Mouse (Mus musculus): ENCODE data around the gene Wdfy3. TPM values are rescaled to one million over a fixed set of nuclear protein-coding genes. Genes with fewer than 3 reads are reported as not detected.

Gene Wdfy3
- polyA plus RNA-seq, 1 experiment from 2014 or later, result 14.3 TPM

GRCm38 (mm10) chr5:102003371-102003770 is 66.3 kb downstream of the Wdfy3 start:
- Histone ChIP-seq H3K27ac (ENCODE audit: low read depth, low read length) (no peak overlapping the region), H3K4me3 (ENCODE audit: low read depth, low read length) (no peak overlapping the region), H3K9ac (ENCODE audit: low read depth, low read length) (no peak overlapping the region), H3K4me1 (ENCODE audit: control insufficient read depth, insufficient read depth, low read length) (peaks cover 18% of the 10 kb centered on the region), H3K36me3 (ENCODE audit: control insufficient read depth, insufficient read depth, low read length) (no peaks in the 10 kb centered on the region), H3K4me2 (no peak overlapping the region), H3K27me3 (ENCODE audit: control insufficient read depth, insufficient read depth, low read length) (no peaks in the 10 kb centered on the region), H3K9me3 (replicated peaks; ENCODE audit: control insufficient read depth, low read length) (no peaks in the 10 kb centered on the region)
- ATAC-seq (replicated peaks; ENCODE audit: insufficient number of reproducible peaks, low FRiP score, low TSS enrichment), result no peak
- 63% methylated on average over 3 of the region's 3 CpGs for WGBS (ENCODE audit: insufficient replicate concordance)

GRCm38 (mm10) chr5:102001026-102001425 is 68.7 kb downstream of the Wdfy3 start:
- Histone ChIP-seq H3K4me1 (ENCODE audit: control insufficient read depth, insufficient read depth, low read length) (peaks cover 15% of the 10 kb centered on the region), H3K4me3 (ENCODE audit: low read depth, low read length) (no peak overlapping the region), H3K9ac (ENCODE audit: low read depth, low read length) (no peak overlapping the region), H3K36me3 (ENCODE audit: control insufficient read depth, insufficient read depth, low read length) (no peaks in the 10 kb centered on the region), H3K4me2 (no peak overlapping the region), H3K27me3 (ENCODE audit: control insufficient read depth, insufficient read depth, low read length) (no peaks in the 10 kb centered on the region), H3K9me3 (replicated peaks; ENCODE audit: control insufficient read depth, low read length) (no peaks in the 10 kb centered on the region), H3K27ac (ENCODE audit: low read depth, low read length) (no peak overlapping the region)
- WGBS (ENCODE audit: insufficient replicate concordance), result 71% methylated on average over 8 of the region's 8 CpGs
- no peak for ATAC-seq (replicated peaks; ENCODE audit: insufficient number of reproducible peaks, low FRiP score, low TSS enrichment)

DNA sequence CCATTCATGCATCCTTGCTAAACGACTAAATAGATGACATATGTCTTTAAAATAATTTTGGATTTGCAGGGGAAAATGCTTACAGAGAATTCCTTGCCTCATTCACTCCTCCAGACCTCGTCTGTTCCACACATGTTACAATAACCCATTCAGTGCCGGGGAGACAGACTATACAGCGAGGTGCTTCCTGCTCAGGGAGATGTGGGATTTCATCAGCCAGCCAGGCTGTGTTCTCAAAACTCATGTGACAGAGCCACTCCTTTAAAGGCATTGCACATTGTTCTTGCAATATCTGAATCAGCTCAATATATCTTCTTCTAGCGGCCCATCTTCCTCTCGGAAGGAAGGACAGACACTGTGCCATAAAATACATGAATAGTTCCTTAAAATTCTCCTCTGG is 70.8 kb downstream of the Wdfy3 start:
- no peak overlapping the region for H3K4me2 ChIP-seq
- H3K4me3 ChIP-seq (ENCODE audit: low read depth, low read length), result no peak overlapping the region
- no peak overlapping the region for H3K9ac ChIP-seq (ENCODE audit: low read depth, low read length)
- H3K9me3 ChIP-seq (replicated peaks; ENCODE audit: control insufficient read depth, low read length), result no peaks in the 10 kb centered on the region
- ATAC-seq (replicated peaks; ENCODE audit: insufficient number of reproducible peaks, low FRiP score, low TSS enrichment), result no peak
- 78% methylated on average over 6 of the region's 6 CpGs for WGBS (ENCODE audit: insufficient replicate concordance)
- H3K36me3 ChIP-seq (ENCODE audit: control insufficient read depth, insufficient read depth, low read length), result no peaks in the 10 kb centered on the region
- no peak overlapping the region for H3K27ac ChIP-seq (ENCODE audit: low read depth, low read length)
- H3K27me3 ChIP-seq (ENCODE audit: control insufficient read depth, insufficient read depth, low read length), result no peaks in the 10 kb centered on the region
- peaks cover 17% of the 10 kb centered on the region for H3K4me1 ChIP-seq (ENCODE audit: control insufficient read depth, insufficient read depth, low read length)

DNA sequence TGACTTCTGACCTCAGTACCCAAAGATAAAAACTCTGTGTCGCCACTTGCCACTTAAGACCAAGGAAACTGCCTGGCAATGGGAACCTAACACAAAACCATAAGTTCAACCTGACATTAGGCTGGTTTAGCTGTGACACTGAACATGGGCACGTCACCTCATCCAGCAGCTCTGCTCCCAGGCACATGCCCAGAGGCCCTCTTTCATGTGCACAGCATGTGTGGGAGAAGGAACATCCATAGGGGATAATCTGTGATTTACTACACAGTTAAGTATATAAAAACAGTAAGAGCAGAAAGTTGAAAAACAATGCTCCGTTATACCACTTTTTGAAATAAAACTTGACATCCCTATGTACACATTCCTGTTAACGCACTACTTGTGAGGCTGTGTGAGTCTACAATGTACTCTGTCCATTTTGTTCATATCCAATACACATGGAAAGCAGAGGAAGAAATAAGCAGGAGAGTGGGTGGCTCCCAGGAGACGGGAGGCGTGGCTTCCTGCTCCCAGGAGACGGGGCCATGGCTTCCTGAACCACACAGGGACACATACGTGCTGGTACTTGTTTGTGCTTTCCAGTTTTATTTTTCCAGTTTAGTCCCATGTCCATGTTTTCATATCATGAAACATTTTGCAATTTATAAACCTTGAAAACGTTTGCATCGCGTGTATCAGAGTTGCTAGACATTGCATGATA is 73.5 kb downstream of the Wdfy3 start:
- peaks cover 21% of the 10 kb centered on the region for H3K4me1 ChIP-seq (ENCODE audit: control insufficient read depth, insufficient read depth, low read length)
- no peak overlapping the region for H3K9ac ChIP-seq (ENCODE audit: low read depth, low read length)
- H3K4me3 ChIP-seq (ENCODE audit: low read depth, low read length), result no peak overlapping the region
- no peak overlapping the region for H3K4me2 ChIP-seq
- 86% methylated on average over 11 of the region's 11 CpGs for WGBS (ENCODE audit: insufficient replicate concordance)
- no peaks in the 10 kb centered on the region for H3K9me3 ChIP-seq (replicated peaks; ENCODE audit: control insufficient read depth, low read length)
- no peak overlapping the region for H3K27ac ChIP-seq (ENCODE audit: low read depth, low read length)
- no peaks in the 10 kb centered on the region for H3K36me3 ChIP-seq (ENCODE audit: control insufficient read depth, insufficient read depth, low read length)
- no peak for ATAC-seq (replicated peaks; ENCODE audit: insufficient number of reproducible peaks, low FRiP score, low TSS enrichment)
- H3K27me3 ChIP-seq (ENCODE audit: control insufficient read depth, insufficient read depth, low read length), result no peaks in the 10 kb centered on the region

DNA sequence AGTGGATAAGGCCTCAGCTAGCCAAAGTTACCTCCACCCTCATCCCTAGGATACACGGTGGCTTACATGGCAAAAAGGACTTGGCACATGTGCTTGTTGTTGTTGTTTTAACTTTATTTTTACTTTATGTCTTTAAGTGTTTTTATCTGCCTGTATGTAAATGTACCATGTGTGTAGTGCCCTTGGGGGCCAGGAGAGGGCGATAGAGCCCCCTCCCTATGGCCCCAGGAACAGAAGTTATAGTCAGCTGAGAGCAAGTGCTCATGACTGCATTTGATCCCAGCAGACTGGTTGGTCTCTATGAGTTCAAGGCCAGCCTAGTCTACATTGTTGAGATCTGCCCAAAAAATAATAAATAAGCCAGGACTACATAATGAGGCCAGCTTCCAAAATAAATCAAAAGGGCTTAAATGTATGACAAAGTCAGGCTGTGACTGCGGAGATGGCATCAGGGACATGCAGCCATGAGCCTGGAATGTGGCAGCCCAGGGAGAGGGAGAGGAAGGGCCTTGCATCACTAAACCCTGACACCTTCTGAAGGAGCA is 74.2 kb downstream of the Wdfy3 start:
- peaks cover 21% of the 10 kb centered on the region for H3K4me1 ChIP-seq (ENCODE audit: control insufficient read depth, insufficient read depth, low read length)
- no peak for ATAC-seq (replicated peaks; ENCODE audit: insufficient number of reproducible peaks, low FRiP score, low TSS enrichment)
- WGBS (ENCODE audit: insufficient replicate concordance), result 74% methylated on average over 3 of the region's 3 CpGs

DNA sequence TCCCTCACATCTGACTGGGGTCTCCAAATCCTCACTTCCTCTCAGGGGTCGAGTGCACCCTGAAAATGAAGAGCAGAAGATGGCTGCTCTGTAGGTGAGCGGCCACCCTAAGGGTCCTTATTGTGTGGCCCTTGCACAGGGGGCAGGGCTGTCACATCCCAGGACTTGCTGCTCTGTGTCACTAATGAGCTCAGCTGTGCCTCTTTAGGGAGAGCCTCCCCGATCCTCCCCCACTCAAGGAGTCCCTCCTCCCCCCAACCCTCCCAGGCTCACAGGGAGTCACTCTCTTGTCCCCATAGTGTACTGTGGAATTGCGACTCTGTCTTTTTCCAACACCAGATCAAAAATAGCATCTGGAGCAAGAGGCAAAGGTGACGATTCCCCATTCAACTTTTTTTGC is 75.7 kb downstream of the Wdfy3 start:
- Histone ChIP-seq H3K9me3 (replicated peaks; ENCODE audit: control insufficient read depth, low read length) (no peaks in the 10 kb centered on the region), H3K4me3 (ENCODE audit: low read depth, low read length) (no peak overlapping the region), H3K9ac (ENCODE audit: low read depth, low read length) (no peak overlapping the region), H3K4me2 (peak overlapping the region; percentile 19; the same call in 1 of the 2 replicates), H3K36me3 (ENCODE audit: control insufficient read depth, insufficient read depth, low read length) (no peaks in the 10 kb centered on the region), H3K27ac (ENCODE audit: low read depth, low read length) (no peak overlapping the region), H3K27me3 (ENCODE audit: control insufficient read depth, insufficient read depth, low read length) (no peaks in the 10 kb centered on the region), H3K4me1 (ENCODE audit: control insufficient read depth, insufficient read depth, low read length) (peaks cover 15% of the 10 kb centered on the region)
- no peak for ATAC-seq (replicated peaks; ENCODE audit: insufficient number of reproducible peaks, low FRiP score, low TSS enrichment)
- 29% methylated on average over 5 of the region's 5 CpGs for WGBS (ENCODE audit: insufficient replicate concordance)

More for the DNA sequence above, 74.2 kb downstream of the Wdfy3 start:
- Histone ChIP-seq H3K4me3 (ENCODE audit: low read depth, low read length) (no peak overlapping the region), H3K27me3 (ENCODE audit: control insufficient read depth, insufficient read depth, low read length) (no peaks in the 10 kb centered on the region), H3K27ac (ENCODE audit: low read depth, low read length) (no peak overlapping the region), H3K9me3 (replicated peaks; ENCODE audit: control insufficient read depth, low read length) (no peaks in the 10 kb centered on the region), H3K36me3 (ENCODE audit: control insufficient read depth, insufficient read depth, low read length) (no peaks in the 10 kb centered on the region), H3K9ac (ENCODE audit: low read depth, low read length) (no peak overlapping the region), H3K4me2 (no peak overlapping the region)

DNA sequence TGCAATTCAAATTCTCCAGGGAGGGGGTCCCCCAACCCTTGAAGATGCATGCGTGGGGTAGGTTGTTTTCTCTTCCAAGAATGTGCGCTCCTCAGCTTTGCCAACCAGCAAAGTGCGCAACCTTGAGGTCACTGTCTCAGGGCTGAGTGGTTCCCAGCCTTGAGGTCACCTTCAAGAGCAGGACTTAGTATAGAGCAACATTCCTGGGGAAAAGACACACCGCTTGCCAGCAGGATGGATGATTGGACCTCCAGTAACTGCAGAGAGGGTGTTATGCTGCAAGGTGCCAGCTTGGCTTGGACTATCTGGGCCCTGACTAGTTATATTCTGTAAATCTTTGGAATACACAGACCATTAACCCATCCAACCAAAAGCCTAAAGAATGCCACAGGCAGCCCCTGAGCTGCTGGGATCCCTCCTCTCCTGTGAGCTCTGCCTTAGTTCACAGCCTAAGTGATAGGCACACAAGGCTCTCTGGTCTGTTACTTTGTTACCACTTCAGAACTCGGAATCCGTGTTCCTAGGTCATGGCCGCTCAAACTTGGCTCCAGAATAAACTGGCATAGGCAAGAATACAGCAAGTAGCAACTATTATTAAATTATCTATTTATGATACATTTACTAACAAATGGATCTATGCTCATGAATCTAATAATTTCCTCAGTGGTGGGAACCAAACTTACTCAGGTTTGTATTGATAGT is 76.6 kb downstream of the Wdfy3 start:
- Histone ChIP-seq H3K4me3 (ENCODE audit: low read depth, low read length) (no peak overlapping the region), H3K9me3 (replicated peaks; ENCODE audit: control insufficient read depth, low read length) (no peaks in the 10 kb centered on the region), H3K27me3 (ENCODE audit: control insufficient read depth, insufficient read depth, low read length) (no peaks in the 10 kb centered on the region), H3K4me2 (no peak overlapping the region), H3K36me3 (ENCODE audit: control insufficient read depth, insufficient read depth, low read length) (no peaks in the 10 kb centered on the region), H3K27ac (ENCODE audit: low read depth, low read length) (no peak overlapping the region), H3K9ac (ENCODE audit: low read depth, low read length) (no peak overlapping the region), H3K4me1 (ENCODE audit: control insufficient read depth, insufficient read depth, low read length) (peaks cover 14% of the 10 kb centered on the region)
- WGBS (ENCODE audit: insufficient replicate concordance), result 78% methylated on average over 7 of the region's 7 CpGs
- peak; percentile 33; the same call in 1 of the 2 replicates for ATAC-seq (replicated peaks; ENCODE audit: insufficient number of reproducible peaks, low FRiP score, low TSS enrichment)

- H3K27me3 ChIP-seq (ENCODE audit: control insufficient read depth, insufficient read depth, low read length), result no peaks in the 10 kb centered on the region
- no peak for ATAC-seq (replicated peaks; ENCODE audit: insufficient number of reproducible peaks, low FRiP score, low TSS enrichment)
- no peak overlapping the region for H3K4me2 ChIP-seq
- 76% methylated on average over 7 of the region's 7 CpGs for WGBS (ENCODE audit: insufficient replicate concordance)
- no peak overlapping the region for H3K4me3 ChIP-seq (ENCODE audit: low read depth, low read length)
- H3K27ac ChIP-seq (ENCODE audit: low read depth, low read length), result no peak overlapping the region
- no peaks in the 10 kb centered on the region for H3K9me3 ChIP-seq (replicated peaks; ENCODE audit: control insufficient read depth, low read length)
- no peak overlapping the region for H3K9ac ChIP-seq (ENCODE audit: low read depth, low read length)
- H3K36me3 ChIP-seq (ENCODE audit: control insufficient read depth, insufficient read depth, low read length), result no peaks in the 10 kb centered on the region
- peaks cover 14% of the 10 kb centered on the region for H3K4me1 ChIP-seq (ENCODE audit: control insufficient read depth, insufficient read depth, low read length)
These were observed 79.3 kb downstream of the Wdfy3 start for GRCm38 (mm10) chr5:101990298-101990845.

Measured in heart, embryonic 11.5 days (tissue).